Mouse (Mus musculus): ENCODE measurements around the gene Marf1.
"Not testable (repeated sequence)": the region's sequence is repeated elsewhere in the genome, so short reads cannot be mapped to it uniquely, and the experiment has no call there.

Gene Marf1

GRCm38 (mm10) chr16:14131838-14132237 is 31.3 kb downstream of the Marf1 start:
- no peak for DNase-seq

- DNase-seq: peak in 1 of 2 experiments; percentile 21
Observed at GRCm38 (mm10) chr16:14131376-14131775, 31.8 kb downstream of the Marf1 start.

- DNase-seq: peak; percentile 43 to 57
Observed at GRCm38 (mm10) chr16:14130796-14131195, 32.4 kb downstream of the Marf1 start.

GRCm38 (mm10) chr16:14128977-14129376 is 34.2 kb downstream of the Marf1 start:
- DNase-seq: no peak

- no peak for DNase-seq
Observed at GRCm38 (mm10) chr16:14125253-14125652, 37.9 kb downstream of the Marf1 start.

- DNase-seq: no peak
Observed at GRCm38 (mm10) chr16:14124709-14125108, 38.4 kb downstream of the Marf1 start.

GRCm38 (mm10) chr16:14123901-14124300 is 39.2 kb downstream of the Marf1 start:
- no peak for DNase-seq

- DNase-seq: no peak
Observed at GRCm38 (mm10) chr16:14122586-14122985, 40.6 kb downstream of the Marf1 start.

GRCm38 (mm10) chr16:14121563-14121962 is 41.6 kb downstream of the Marf1 start:
- DNase-seq: no peak

GRCm38 (mm10) chr16:14120941-14121340 is 42.2 kb downstream of the Marf1 start:
- no peak for DNase-seq

- DNase-seq: no peak
Observed at GRCm38 (mm10) chr16:14117299-14117698, 45.9 kb downstream of the Marf1 start.

- no peak for DNase-seq
Observed at GRCm38 (mm10) chr16:14112742-14113141, 50.4 kb downstream of the Marf1 start.

GRCm38 (mm10) chr16:14112133-14112532 is 51.0 kb downstream of the Marf1 start:
- DNase-seq: no peak

- no peak for DNase-seq
Observed at GRCm38 (mm10) chr16:14110922-14111321, 52.2 kb downstream of the Marf1 start.

GRCm38 (mm10) chr16:14109651-14110230 is 53.4 kb downstream of the Marf1 start:
- no peak for DNase-seq

GRCm38 (mm10) chr16:14105891-14106290 is 57.3 kb downstream of the Marf1 start:
- DNase-seq: no peak

GRCm38 (mm10) chr16:14091771-14092170 is 71.4 kb downstream of the Marf1 start:
- DNase-seq: no peak

GRCm38 (mm10) chr16:14089296-14089695 is 73.9 kb downstream of the Marf1 start:
- DNase-seq: no peak

- no peak for DNase-seq
Observed at GRCm38 (mm10) chr16:14088249-14088648, 74.9 kb downstream of the Marf1 start.

GRCm38 (mm10) chr16:14082925-14083324 is 80.2 kb downstream of the Marf1 start:
- DNase-seq: no peak

- no peak for DNase-seq
Observed at GRCm38 (mm10) chr16:14070471-14071169, 92.5 kb downstream of the Marf1 start.

- not testable (repeated sequence) for DNase-seq
Observed at GRCm38 (mm10) chr16:14068701-14069100, 94.5 kb downstream of the Marf1 start.

GRCm38 (mm10) chr16:14066571-14066970 is 96.6 kb downstream of the Marf1 start:
- not testable (repeated sequence) for DNase-seq

- no peak for DNase-seq
Observed at GRCm38 (mm10) chr16:14059869-14060268, 103.3 kb downstream of the Marf1 start.

All from kidney, postnatal 36 days (tissue).